In the genomic region with DNA sequence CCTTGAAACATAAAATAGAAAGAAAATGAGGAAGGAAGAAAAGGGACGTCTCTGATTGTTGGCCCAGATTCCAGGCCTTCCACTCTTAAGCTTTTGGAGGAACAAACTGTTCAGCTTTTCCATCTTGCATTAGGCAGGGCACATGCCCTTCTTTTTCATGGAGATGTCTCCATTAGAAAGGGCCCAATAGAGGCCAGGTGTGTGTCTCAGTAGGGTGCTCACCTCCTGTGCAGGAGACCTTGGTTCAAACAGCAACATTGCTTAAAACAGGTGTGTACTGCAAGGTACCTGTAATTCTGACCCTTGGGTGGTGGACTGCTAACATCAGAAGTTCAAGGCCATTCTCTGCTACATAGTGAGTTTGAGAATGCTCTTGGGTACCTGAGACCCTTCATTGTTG, we compare ENCODE assay signal across 24 mouse cellular contexts. TPM values are rescaled to one million over a fixed set of nuclear protein-coding genes. Genes with fewer than 3 reads are reported as not detected.
DNase-seq lines count a peak whose midpoint lies in the region; ATAC-seq and TF ChIP-seq lines count a peak whose summit lies in the region.
"Had no signal": no experiment of that assay in that cellular context is flagged by ENCODE, and none has a peak within 500 bp of the region (broad histone marks: within the 10 kb centered on the region; RNA-seq: fewer than 3 reads in every experiment).

No protein-coding gene starts in this region.

- no peaks in the 10 kb centered on the region for H3K4me1 ChIP-seq in intestine, embryonic 16.5 days (ENCODE audit: control insufficient read depth, insufficient read depth, low read length)
- H3K4me1 ChIP-seq in intestine, embryonic 15.5 days (replicated peaks): no peaks in the 10 kb centered on the region
- H3K4me1 ChIP-seq in intestine, postnatal 0 days (replicated peaks; ENCODE audit: control insufficient read depth, insufficient read depth, low read length): no peaks in the 10 kb centered on the region
- no peaks in the 10 kb centered on the region for H3K4me1 ChIP-seq in forebrain, embryonic 12.5 days
- H3K4me1 ChIP-seq: embryonic facial prominence, embryonic 13.5 days; hindbrain, embryonic 12.5 days; kidney, embryonic 15.5 days had no signal

- H3K9ac ChIP-seq in intestine, embryonic 16.5 days (ENCODE audit: low read depth, low read length): no peak overlapping the region
- H3K9ac ChIP-seq in intestine, embryonic 15.5 days: no peak overlapping the region
- H3K9ac ChIP-seq in intestine, postnatal 0 days (ENCODE audit: low read depth, low read length): no peak overlapping the region
- no peak overlapping the region for H3K9ac ChIP-seq in forebrain, embryonic 12.5 days
- H3K9ac ChIP-seq: embryonic facial prominence, embryonic 13.5 days; heart, embryonic 13.5 days; hindbrain, embryonic 12.5 days; kidney, embryonic 15.5 days had no signal

- TF ChIP-seq CTCF in intestine, postnatal 0 days (IDR thresholded peaks at IDR 0.05; ENCODE audit: low read depth): no peak

- 82% methylated on average over 1 of the region's 1 CpGs for WGBS in intestine, embryonic 16.5 days
- 86% methylated on average over 1 of the region's 1 CpGs for WGBS in intestine, embryonic 15.5 days
- 80% methylated on average over 1 of the region's 1 CpGs for WGBS in intestine, postnatal 0 days
- WGBS in forebrain, embryonic 12.5 days: 75% methylated on average over 1 of the region's 1 CpGs

- no peak for ATAC-seq in intestine, embryonic 16.5 days
- ATAC-seq in intestine, embryonic 15.5 days: no peak
- ATAC-seq in intestine, postnatal 0 days: no peak
- ATAC-seq in forebrain, embryonic 12.5 days (ENCODE audit: low FRiP score): no peak
- ATAC-seq: CD4-positive, CD25-positive, alpha-beta regulatory T cell, adult 4 months; forebrain, embryonic 14.5 days; hindbrain, embryonic 16.5 days; inflammation-experienced regulatory T-cells, adult 6 months had no signal

- intact Hi-C loops in heart, postnatal 25 days (cut with DNase I): no loop called here

- H3K4me2 ChIP-seq in intestine, embryonic 16.5 days (ENCODE audit: low read depth, low read length): no peak overlapping the region
- no peak overlapping the region for H3K4me2 ChIP-seq in intestine, embryonic 15.5 days (replicated peaks)
- no peak overlapping the region for H3K4me2 ChIP-seq in intestine, postnatal 0 days (replicated peaks; ENCODE audit: low read depth)
- no peak overlapping the region for H3K4me2 ChIP-seq in forebrain, embryonic 12.5 days
- H3K4me2 ChIP-seq: embryonic facial prominence, embryonic 13.5 days; heart, embryonic 13.5 days; hindbrain, embryonic 12.5 days; kidney, embryonic 15.5 days had no signal

- H3K9me3 ChIP-seq in intestine, embryonic 16.5 days (ENCODE audit: control insufficient read depth, low read length): no peaks in the 10 kb centered on the region
- no peaks in the 10 kb centered on the region for H3K9me3 ChIP-seq in intestine, embryonic 15.5 days
- H3K9me3 ChIP-seq in intestine, postnatal 0 days (ENCODE audit: control insufficient read depth): no peaks in the 10 kb centered on the region
- H3K9me3 ChIP-seq in forebrain, embryonic 12.5 days: no peaks in the 10 kb centered on the region
- H3K9me3 ChIP-seq: embryonic facial prominence, embryonic 13.5 days; heart, embryonic 13.5 days; hindbrain, embryonic 12.5 days; kidney, embryonic 15.5 days had no signal

- no peaks in the 10 kb centered on the region for H3K27me3 ChIP-seq in intestine, embryonic 16.5 days (replicated peaks; ENCODE audit: control insufficient read depth, insufficient read depth, low read length)
- no peaks in the 10 kb centered on the region for H3K27me3 ChIP-seq in intestine, embryonic 15.5 days (replicated peaks)
- H3K27me3 ChIP-seq in intestine, postnatal 0 days (replicated peaks; ENCODE audit: control insufficient read depth, insufficient read depth, low read length): no peaks in the 10 kb centered on the region
- H3K27me3 ChIP-seq in forebrain, embryonic 12.5 days: no peaks in the 10 kb centered on the region
- H3K27me3 ChIP-seq: embryonic facial prominence, embryonic 13.5 days; heart, embryonic 13.5 days; hindbrain, embryonic 12.5 days; kidney, embryonic 15.5 days had no signal

- peak overlapping the region; percentile 61 for H3K27ac ChIP-seq in intestine, embryonic 16.5 days (ENCODE audit: low read length)
- H3K27ac ChIP-seq in intestine, embryonic 15.5 days: no peak overlapping the region
- H3K27ac ChIP-seq in intestine, postnatal 0 days (ENCODE audit: low read depth, low read length): peak overlapping the region; percentile 82
- no peak overlapping the region for H3K27ac ChIP-seq in forebrain, embryonic 12.5 days
- H3K27ac ChIP-seq: embryonic facial prominence, embryonic 13.5 days; heart, adult 2 months; heart, embryonic 13.5 days; hindbrain, embryonic 12.5 days; kidney, embryonic 15.5 days had no signal

- no peaks in the 10 kb centered on the region for H3K36me3 ChIP-seq in intestine, embryonic 16.5 days (ENCODE audit: control insufficient read depth, insufficient read depth, low read length)
- no peaks in the 10 kb centered on the region for H3K36me3 ChIP-seq in intestine, embryonic 15.5 days
- H3K36me3 ChIP-seq in intestine, postnatal 0 days (ENCODE audit: control insufficient read depth, insufficient read depth): no peaks in the 10 kb centered on the region
- H3K36me3 ChIP-seq in forebrain, embryonic 12.5 days (replicated peaks): no peaks in the 10 kb centered on the region
- H3K36me3 ChIP-seq: embryonic facial prominence, embryonic 13.5 days; heart, embryonic 13.5 days; hindbrain, embryonic 12.5 days; kidney, embryonic 15.5 days had no signal

- no peak overlapping the region for H3K4me3 ChIP-seq in intestine, embryonic 16.5 days (ENCODE audit: low read length)
- H3K4me3 ChIP-seq in intestine, embryonic 15.5 days (replicated peaks): no peak overlapping the region
- no peak overlapping the region for H3K4me3 ChIP-seq in intestine, postnatal 0 days (ENCODE audit: low read depth, low read length)
- no peak overlapping the region for H3K4me3 ChIP-seq in forebrain, embryonic 12.5 days (replicated peaks)
- H3K4me3 ChIP-seq: embryonic facial prominence, embryonic 13.5 days; heart, adult 2 months; heart, embryonic 13.5 days; hindbrain, embryonic 12.5 days; kidney, embryonic 15.5 days had no signal

- DNase-seq in heart, adult 11 months: peak; percentile 52
- DNase-seq in heart, postnatal 25 days (ENCODE audit: low spot score): no peak
- no peak for DNase-seq in adrenal gland, postnatal 25 days
- DNase-seq: adrenal gland, postnatal 10 days; B cell, adult 2 months; cerebellum, adult 11-12 months; cerebellum, adult 9-10 months; cerebellum, postnatal 25 days; gastrocnemius, postnatal 36 days; heart, postnatal 4 days; kidney, adult 2 months had no signal

RNA-seq across cellular contexts. Expression of gene Pgrmc2, which starts 16.8 kb away (rescaled TPM):
- 10 to 100 TPM; 27.5 to 30.1 TPM for total RNA-seq in heart, postnatal 25 days (2021)
- 57.6 and 70.9 TPM in 2 replicates for polyA plus RNA-seq in intestine, embryonic 16.5 days (2015; fragmentation: Nextera tagmentation; extraction: Ambion mirVana)
- polyA plus RNA-seq in intestine, embryonic 15.5 days (2015; fragmentation: Nextera tagmentation; extraction: Ambion mirVana): 56.2 and 60.8 TPM in 2 replicates
- 95.8 and 96.2 TPM in 2 replicates for polyA plus RNA-seq in intestine, postnatal 0 days (2015; fragmentation: Nextera tagmentation; extraction: Ambion mirVana)
- polyA plus RNA-seq in forebrain, embryonic 12.5 days (2016; fragmentation: Nextera tagmentation; extraction: Ambion mirVana): 36.9 and 37.0 TPM in 2 replicates
- total RNA-seq in adrenal gland, postnatal 25 days (2021): 49.0 and 55.4 TPM in 2 replicates

Comparison
In these comparisons a context has a peak if more than half of its experiments do, and no peak if none do; other contexts are left out.
1. H3K27ac ChIP-seq: peak in intestine, embryonic 16.5 days (single experiment) and intestine, postnatal 0 days (single experiment); none in intestine, embryonic 15.5 days (single experiment) and forebrain, embryonic 12.5 days (single experiment).